Mouse (Mus musculus): Measurements from ENCODE around the gene Gm15127. TPM values are rescaled to one million over a fixed set of nuclear protein-coding genes. Genes with fewer than 3 reads are reported as not detected.
"Not testable (repeated sequence)": the region's sequence is repeated elsewhere in the genome, so short reads cannot be mapped to it uniquely, and the experiment has no call there.

The Gm15127 gene
- not detected in 2 replicates for polyA plus RNA-seq (2015; fragmentation: Nextera tagmentation; extraction: Ambion mirVana)

DNA sequence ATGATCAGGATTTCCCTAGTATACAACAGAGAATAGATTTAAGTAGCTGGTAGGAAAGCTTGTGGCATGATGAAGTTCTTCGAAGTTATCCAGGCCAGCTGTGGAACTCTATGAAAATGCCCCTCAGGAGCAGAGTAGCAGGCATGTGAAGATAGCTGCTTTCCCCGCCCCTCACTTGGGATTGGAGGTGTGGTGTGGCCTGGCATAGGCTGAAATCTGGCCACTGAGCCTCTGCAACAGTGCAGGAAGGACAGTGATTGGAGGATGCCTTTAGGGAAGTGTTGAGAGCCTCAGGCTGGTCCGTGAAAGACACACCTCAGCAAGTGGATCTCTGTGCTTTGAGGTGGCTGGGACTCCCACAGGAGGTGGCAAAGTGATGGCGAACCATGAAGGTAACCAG, at the start of gene Gm15127:
TSS of gene Gm15127 (plus strand) at position 301 of the 400 bp plus-strand sequence.
- H3K27me3 ChIP-seq; ATAC-seq (ENCODE audit: low FRiP score, low read depth); H3K36me3 ChIP-seq; H3K4me2 ChIP-seq (replicated peaks); H3K9ac ChIP-seq; H3K4me3 ChIP-seq; H3K27ac ChIP-seq; H3K9me3 ChIP-seq; H3K4me1 ChIP-seq: not testable (repeated sequence)
- 74% methylated on average over 3 of the region's 4 CpGs for WGBS

DNA sequence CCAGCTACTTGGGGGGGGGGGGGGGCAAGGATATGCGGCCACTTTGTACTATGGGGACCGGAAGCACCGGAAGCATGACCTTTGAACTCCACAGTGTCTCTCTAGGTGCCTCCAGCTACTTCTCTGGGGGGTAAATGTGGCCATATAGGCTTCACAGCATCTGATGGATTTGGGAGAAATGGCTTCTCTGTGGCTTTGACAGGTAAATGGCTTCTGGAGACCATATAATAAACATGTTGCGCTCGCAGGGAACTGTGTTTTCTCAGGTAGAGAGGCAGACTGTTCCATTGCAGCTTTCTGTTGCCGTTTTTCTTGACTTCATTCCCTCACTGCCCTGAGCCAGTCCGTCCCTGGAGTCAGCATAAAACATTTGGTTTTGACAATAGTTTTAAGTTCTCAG, 48.3 kb upstream of the Gm15127 start, which contains the start of gene Gm8334:
TSS of gene Gm8334 (minus strand) at position 101 of the 400 bp plus-strand sequence.
- not testable (repeated sequence) for ATAC-seq (ENCODE audit: low FRiP score, low read depth); H3K9ac ChIP-seq; H3K4me3 ChIP-seq; H3K27me3 ChIP-seq; H3K4me1 ChIP-seq; H3K36me3 ChIP-seq; H3K27ac ChIP-seq; H3K4me2 ChIP-seq (replicated peaks); H3K9me3 ChIP-seq
- 92% methylated on average over 4 of the region's 7 CpGs for WGBS

DNA sequence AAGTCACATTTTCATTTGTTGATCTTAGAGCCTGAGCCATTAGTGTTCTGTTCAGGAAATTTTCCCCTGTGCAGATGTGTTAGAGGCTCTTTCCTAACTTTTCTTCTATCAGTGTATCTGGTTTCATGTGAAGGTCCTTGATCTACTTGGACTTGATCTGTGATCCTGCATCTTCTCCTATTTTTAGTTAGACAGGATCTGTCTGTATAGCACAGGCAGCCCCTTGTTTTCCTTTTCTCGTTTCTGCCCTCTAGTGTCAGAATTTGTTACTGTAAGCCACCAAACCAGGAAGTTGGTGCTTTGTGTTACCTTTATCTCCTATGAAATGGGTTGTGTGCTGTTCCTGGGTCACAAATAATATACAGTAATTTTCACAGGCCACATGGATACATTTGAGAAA, 12.9 kb downstream of the Gm15127 start:
- ATAC-seq (ENCODE audit: low FRiP score, low read depth); H3K4me1 ChIP-seq; H3K9me3 ChIP-seq; H3K27ac ChIP-seq; H3K4me3 ChIP-seq; H3K9ac ChIP-seq; H3K36me3 ChIP-seq; H3K4me2 ChIP-seq (replicated peaks); H3K27me3 ChIP-seq: not testable (repeated sequence)
- whole genome bisulfite sequencing, result 30% methylated on average over 1 of the region's 1 CpGs

Other genes starting within 250 kb of the Gm15127 start
- not detected in 2 replicates for gene Gm15114, start 174.6 kb upstream of the Gm15127 start, polyA plus RNA-seq (2015; fragmentation: Nextera tagmentation; extraction: Ambion mirVana)
- not detected in 2 replicates for gene Gm8334, start 48.4 kb upstream of the Gm15127 start, polyA plus RNA-seq (2015; fragmentation: Nextera tagmentation; extraction: Ambion mirVana)
- not detected in 2 replicates for gene Luzp4, start 194.0 kb downstream of the Gm15127 start, polyA plus RNA-seq (2015; fragmentation: Nextera tagmentation; extraction: Ambion mirVana)